ENCODE assay signal across 9 mouse cellular contexts in genomic region chr5:25022904-25023303, GRCm38 (mm10).
A peak's percentile ranks its signal among the peaks of the same experiment; 100 is the strongest.
DNase-seq lines count a peak whose midpoint lies in the region; ATAC-seq and TF ChIP-seq lines count a peak whose summit lies in the region.
"Had no signal": no experiment of that assay in that cellular context is flagged by ENCODE, and none has a peak within 500 bp of the region (broad histone marks: within the 10 kb centered on the region; RNA-seq: fewer than 3 reads in every experiment).

No protein-coding gene starts in this region.

- no peak for TF ChIP-seq EP300 in heart, postnatal 0 days (IDR thresholded peaks at IDR 0.05; ENCODE audit: low read depth)

- H3K9ac ChIP-seq in hindbrain, embryonic 11.5 days (ENCODE audit: low read depth, low read length) = no peak overlapping the region
- H3K9ac ChIP-seq in hindbrain, embryonic 16.5 days (ENCODE audit: low read depth, low read length) = no peak overlapping the region
- H3K9ac ChIP-seq in heart, postnatal 0 days (replicated peaks; ENCODE audit: low read depth, low read length) = no peak overlapping the region
- H3K9ac ChIP-seq: neural tube, embryonic 13.5 days had no signal

- ATAC-seq in hindbrain, embryonic 11.5 days (ENCODE audit: low FRiP score) = no peak
- no peak for ATAC-seq in hindbrain, embryonic 16.5 days
- no peak for ATAC-seq in heart, postnatal 0 days (ENCODE audit: insufficient read depth, low read depth)
- peak; percentile 70 for ATAC-seq in megakaryocyte progenitor cell, adult 5-6 weeks (replicated peaks; ENCODE audit: poor library complexity)

- no peak overlapping the region for H3K4me2 ChIP-seq in hindbrain, embryonic 11.5 days (replicated peaks; ENCODE audit: low read depth, low read length)
- H3K4me2 ChIP-seq in hindbrain, embryonic 16.5 days (ENCODE audit: low read length) = no peak overlapping the region
- no peak overlapping the region for H3K4me2 ChIP-seq in heart, postnatal 0 days (ENCODE audit: low read depth, low read length)
- H3K4me2 ChIP-seq: neural tube, embryonic 13.5 days had no signal

- no peaks in the 10 kb centered on the region for H3K27me3 ChIP-seq in hindbrain, embryonic 11.5 days (ENCODE audit: control insufficient read depth, insufficient read depth, low read length)
- no peaks in the 10 kb centered on the region for H3K27me3 ChIP-seq in hindbrain, embryonic 16.5 days (replicated peaks; ENCODE audit: control insufficient read depth, insufficient read depth, low read length)
- H3K27me3 ChIP-seq in testis, adult 2 months (ENCODE audit: control insufficient read depth, insufficient read depth, low read length) = no peaks in the 10 kb centered on the region
- no peaks in the 10 kb centered on the region for H3K27me3 ChIP-seq in heart, postnatal 0 days (ENCODE audit: control insufficient read depth, insufficient read depth, low read length)
- H3K27me3 ChIP-seq: neural tube, embryonic 13.5 days had no signal

- no peak overlapping the region for H3K4me3 ChIP-seq in hindbrain, embryonic 11.5 days (ENCODE audit: low read depth, low read length)
- no peak overlapping the region for H3K4me3 ChIP-seq in hindbrain, embryonic 16.5 days (ENCODE audit: low read length)
- H3K4me3 ChIP-seq in testis, adult 2 months (ENCODE audit: control insufficient read depth, low read depth, low read length) = no peak overlapping the region
- H3K4me3 ChIP-seq in heart, postnatal 0 days (ENCODE audit: low read depth, low read length) = no peak overlapping the region
- H3K4me3 ChIP-seq: neural tube, embryonic 13.5 days had no signal

- peak; percentile 56 for DNase-seq in hindbrain, embryonic 11.5 days (ENCODE audit: low spot score)
- no peak for DNase-seq in testis, postnatal 14 days (ENCODE audit: low spot score)
- DNase-seq in adrenal gland, postnatal 10 days = peak; percentile 67
- no peak for DNase-seq in heart, postnatal 0 days (ENCODE audit: low spot score)
- DNase-seq in urinary bladder, adult 2 months (ENCODE audit: low spot score) = no peak

- no peak overlapping the region for H3K27ac ChIP-seq in hindbrain, embryonic 11.5 days (ENCODE audit: low read depth, low read length)
- H3K27ac ChIP-seq in hindbrain, embryonic 16.5 days (ENCODE audit: low read depth, low read length) = no peak overlapping the region
- H3K27ac ChIP-seq in testis, adult 2 months (ENCODE audit: control insufficient read depth, insufficient read depth, low read depth, low read length) = no peak overlapping the region
- no peak overlapping the region for H3K27ac ChIP-seq in heart, postnatal 0 days (ENCODE audit: low read depth)
- H3K27ac ChIP-seq: neural tube, embryonic 13.5 days had no signal

- TF ChIP-seq POLR2A in testis, adult 2 months (IDR thresholded peaks at IDR 0.05; ENCODE audit: control insufficient read depth, low read depth, low read length) = no peak

- H3K9me3 ChIP-seq in hindbrain, embryonic 11.5 days (ENCODE audit: control insufficient read depth, low read length) = no peaks in the 10 kb centered on the region
- no peaks in the 10 kb centered on the region for H3K9me3 ChIP-seq in hindbrain, embryonic 16.5 days (ENCODE audit: control insufficient read depth, low read length)
- H3K9me3 ChIP-seq in heart, postnatal 0 days (replicated peaks; ENCODE audit: control insufficient read depth, low read length) = no peaks in the 10 kb centered on the region

- WGBS in hindbrain, embryonic 11.5 days = 53% methylated on average over 4 of the region's 4 CpGs
- 46% methylated on average over 4 of the region's 4 CpGs for WGBS in hindbrain, embryonic 16.5 days
- 42% methylated on average over 4 of the region's 4 CpGs for WGBS in heart, postnatal 0 days

- H3K36me3 ChIP-seq in hindbrain, embryonic 11.5 days (ENCODE audit: control insufficient read depth, insufficient read depth, low read length) = no peaks in the 10 kb centered on the region
- no peaks in the 10 kb centered on the region for H3K36me3 ChIP-seq in hindbrain, embryonic 16.5 days (ENCODE audit: control insufficient read depth, insufficient read depth, low read length)
- peaks cover 1% of the 10 kb centered on the region; the same call in 1 of the 2 replicates for H3K36me3 ChIP-seq in testis, adult 2 months (ENCODE audit: control insufficient read depth, insufficient read depth, low read length)
- no peaks in the 10 kb centered on the region; the same call in 1 of the 2 replicates for H3K36me3 ChIP-seq in heart, postnatal 0 days (replicated peaks; ENCODE audit: control insufficient read depth, insufficient read depth, low read length)
- H3K36me3 ChIP-seq: neural tube, embryonic 13.5 days had no signal

- peak; percentile 59; the same call in 1 of the 2 replicates for TF ChIP-seq CTCF in testis, adult 2 months (IDR thresholded peaks at IDR 0.05; ENCODE audit: control insufficient read depth, insufficient read depth, insufficient replicate concordance, low read depth, low read length)
- TF ChIP-seq CTCF in heart, postnatal 0 days (IDR thresholded peaks at IDR 0.05; ENCODE audit: low read depth) = peak; percentile 57

- no peaks in the 10 kb centered on the region for H3K4me1 ChIP-seq in hindbrain, embryonic 11.5 days (replicated peaks; ENCODE audit: control insufficient read depth, insufficient read depth, low read length)
- no peaks in the 10 kb centered on the region for H3K4me1 ChIP-seq in hindbrain, embryonic 16.5 days (ENCODE audit: control insufficient read depth, insufficient read depth, low read depth, low read length)
- peaks cover 2% of the 10 kb centered on the region for H3K4me1 ChIP-seq in testis, adult 2 months (ENCODE audit: control insufficient read depth, insufficient read depth, low read length)
- peaks cover 9% of the 10 kb centered on the region; the same call in 1 of the 2 replicates for H3K4me1 ChIP-seq in heart, postnatal 0 days (ENCODE audit: control insufficient read depth, insufficient read depth)
- H3K4me1 ChIP-seq: neural tube, embryonic 13.5 days had no signal

Comparison
In these comparisons a context has a peak if more than half of its experiments do, and no peak if none do; other contexts are left out.
1. DNase-seq: peak in hindbrain, embryonic 11.5 days (single experiment) and adrenal gland, postnatal 10 days (single experiment); none in testis, postnatal 14 days (single experiment), heart, postnatal 0 days (single experiment) and urinary bladder, adult 2 months (single experiment).